Mouse (Mus musculus) embryonic fibroblast, embryonic 13.5 days (primary cell): ENCODE data around the gene Ccl26.

Experiments used
- CTCF ChIP-seq: IDR thresholded peaks from 2 replicates; pipeline ENCODE4 v1.5.1; 2011; ENCODE audit warnings: mild to moderate bottlenecking, control low read depth, low read length, moderate library complexity, borderline replicate concordance; ENCODE audit not compliant: insufficient read depth
- POLR2A ChIP-seq: IDR thresholded peaks from 2 replicates; pipeline ENCODE4 v1.6.1; 2011; ENCODE audit warnings: low read depth, mild to moderate bottlenecking, control low read depth, low read length, moderate library complexity

GRCm38 (mm10) chr5:135557671-135558070, 5.7 kb downstream of the Ccl26 start:
- TF ChIP-seq CTCF, result no peak
- no peak for TF ChIP-seq POLR2A
